Mouse (Mus musculus): ENCODE data around the gene Rnf167. TPM values are rescaled to one million over a fixed set of nuclear protein-coding genes. Genes with fewer than 3 reads are reported as not detected.

Gene Rnf167
- total RNA-seq (2023) = 215 TPM

GRCm38 (mm10) chr11:70646691-70647650 lies at the start of gene Rnf167, which contains the start of gene Slc25a11:
Gene Rnf167, plus strand, starts transcription at chr11:70647235.
Gene Slc25a11, minus strand, starts transcription at chr11:70647479.

GRCm38 (mm10) chr11:70615516-70616093 lies 31.4 kb upstream of the Rnf167 start, which contains the start of gene 4930544D05Rik:
Gene 4930544D05Rik, plus strand, starts transcription at chr11:70615848.

GRCm38 (mm10) chr11:70619101-70619500 lies 27.9 kb upstream of the Rnf167 start, which contains the start of gene Chrne:
Gene Chrne, minus strand, starts transcription at chr11:70619216.

GRCm38 (mm10) chr11:70638714-70639278 lies 8.2 kb upstream of the Rnf167 start, which contains the start of gene Gp1ba:
Gene Gp1ba, plus strand, starts transcription at chr11:70639122.

GRCm38 (mm10) chr11:70654198-70654922 lies 7.3 kb downstream of the Rnf167 start, which contains the start of gene Pfn1:
Gene Pfn1, minus strand, starts transcription at chr11:70654644.

GRCm38 (mm10) chr11:70656964-70657363 lies 9.9 kb downstream of the Rnf167 start, which contains the start of gene Eno3:
Gene Eno3, plus strand, starts transcription at chr11:70657202.

GRCm38 (mm10) chr11:70668771-70669505 lies 21.9 kb downstream of the Rnf167 start, which contains the start of gene Spag7:
Gene Spag7, minus strand, starts transcription at chr11:70669416.

GRCm38 (mm10) chr11:70687601-70688199 lies 40.7 kb downstream of the Rnf167 start, which contains the start of gene Camta2:
Gene Camta2, minus strand, starts transcription at chr11:70688105.

GRCm38 (mm10) chr11:70699722-70700556 lies 52.9 kb downstream of the Rnf167 start, which contains the start of the genes Inca1 and Kif1c:
Gene Inca1, minus strand, starts transcription at chr11:70700155.
Gene Kif1c, plus strand, starts transcription at chr11:70700548.

Other genes with a start within 250 kb of the Rnf167 start
- gene Pelp1, start 237.2 kb upstream of the Rnf167 start, total RNA-seq (2023) = 27.5 TPM
- gene Arrb2, start 214.6 kb upstream of the Rnf167 start, total RNA-seq (2023) = 223 TPM
- gene Med11, start 195.3 kb upstream of the Rnf167 start, total RNA-seq (2023) = 52.7 TPM
- 0.91 TPM for gene Zmynd15, start 187.8 kb upstream of the Rnf167 start, total RNA-seq (2023)
- 1.5 TPM for gene Cxcl16, start 187.3 kb upstream of the Rnf167 start, total RNA-seq (2023)
- gene Tm4sf5, start 142.0 kb upstream of the Rnf167 start, total RNA-seq (2023) = not detected
- gene Vmo1, start 132.6 kb upstream of the Rnf167 start, total RNA-seq (2023) = not detected
- gene Gltpd2, start 128.0 kb upstream of the Rnf167 start, total RNA-seq (2023) = not detected
- 142 TPM for gene Psmb6, start 121.9 kb upstream of the Rnf167 start, total RNA-seq (2023)
- not detected for gene Gm40193, start 114.3 kb upstream of the Rnf167 start, total RNA-seq (2023)
- gene Pld2, start 107.2 kb upstream of the Rnf167 start, total RNA-seq (2023) = 2.4 TPM
- gene Mink1, start 84.4 kb upstream of the Rnf167 start, total RNA-seq (2023) = 149 TPM
- 1.00 TPM for gene 4930544D05Rik, start 31.4 kb upstream of the Rnf167 start, total RNA-seq (2023)
- 4.7 TPM for gene Chrne, start 28.0 kb upstream of the Rnf167 start, total RNA-seq (2023)
- gene Gp1ba, start 8.1 kb upstream of the Rnf167 start, total RNA-seq (2023) = not detected
- gene Slc25a11, start 244 bp downstream of the Rnf167 start, total RNA-seq (2023) = 40.7 TPM
- gene Pfn1, start 7.4 kb downstream of the Rnf167 start, total RNA-seq (2023) = 1,339 TPM
- 25.0 TPM for gene Eno3, start 10.0 kb downstream of the Rnf167 start, total RNA-seq (2023)
- gene Spag7, start 22.2 kb downstream of the Rnf167 start, total RNA-seq (2023) = 26.1 TPM
- gene Camta2, start 40.9 kb downstream of the Rnf167 start, total RNA-seq (2023) = 45.0 TPM
- gene Inca1, start 52.9 kb downstream of the Rnf167 start, total RNA-seq (2023) = 0.97 TPM
- 22.1 TPM for gene Kif1c, start 53.3 kb downstream of the Rnf167 start, total RNA-seq (2023)
- gene Zfp3, start 117.0 kb downstream of the Rnf167 start, total RNA-seq (2023) = 2.3 TPM
- 1.6 TPM for gene Scimp, start 165.4 kb downstream of the Rnf167 start, total RNA-seq (2023)
- 38.6 TPM for gene Rabep1, start 197.5 kb downstream of the Rnf167 start, total RNA-seq (2023)